Mouse (Mus musculus) CH12.LX (cell line): ENCODE data around the gene Olfr1362.

Experiments
- CTCF ChIP-seq, 2 experiments: IDR thresholded peaks in 1 of 2; conservative IDR thresholded peaks in 1 of 2; 2 replicates each; pipeline ENCODE4 v1.5.1; 2011 to 2012; ENCODE audit warnings: low read depth in 2 of 2, low read length in 2 of 2, improper control_type of control experiment in 1 of 2, inconsistent platforms in 1 of 2, mild to moderate bottlenecking in 1 of 2, moderate library complexity in 1 of 2
- GABPA ChIP-seq: IDR thresholded peaks from 2 replicates; pipeline ENCODE4 v1.6.1; 2012; ENCODE audit warnings: low read depth, low read length, improper control_type of control experiment, inconsistent platforms; ENCODE audit not compliant: insufficient replicate concordance
- JUN ChIP-seq: IDR thresholded peaks from 2 replicates; pipeline ENCODE4 v1.6.1; 2011; ENCODE audit warnings: low read depth, mild to moderate bottlenecking, low read length, improper control_type of control experiment, moderate library complexity; ENCODE audit not compliant: insufficient read depth
- MYC ChIP-seq: IDR thresholded peaks from 2 replicates; pipeline ENCODE4 v1.6.1; 2011; ENCODE audit warnings: low read depth, mild to moderate bottlenecking, improper control_type of control experiment, low read length
- NELFE ChIP-seq: IDR thresholded peaks from 2 replicates; pipeline ENCODE4 v1.6.1; 2011; ENCODE audit warnings: low read depth, low read length, improper control_type of control experiment
- POLR2A ChIP-seq: IDR thresholded peaks from 2 replicates; pipeline ENCODE4 v1.6.1; 2011; ENCODE audit warnings: low read depth, mild to moderate bottlenecking, improper control_type of control experiment, low read length
- ZC3H11A ChIP-seq: IDR thresholded peaks from 2 replicates; pipeline ENCODE4 v1.6.1; 2012; ENCODE audit warnings: low read depth, mild to moderate bottlenecking, inconsistent platforms, low read length, improper control_type of control experiment
- ZMIZ1 ChIP-seq: IDR thresholded peaks from 2 replicates; pipeline ENCODE4 v1.6.1; 2012; ENCODE audit warnings: low read depth, mild to moderate bottlenecking, inconsistent platforms, low read length, improper control_type of control experiment

- no peak for TF ChIP-seq NELFE
- TF ChIP-seq JUN = no peak
- TF ChIP-seq GABPA = no peak
- no peak for TF ChIP-seq CTCF (conservative IDR thresholded peaks at IDR 0.05 in 1 of 2, IDR thresholded peaks at IDR 0.05 in 1 of 2; ENCODE audit: low read depth in 2 of 2, low read length in 2 of 2)
- TF ChIP-seq POLR2A = no peak
- no peak for TF ChIP-seq MYC
- TF ChIP-seq ZC3H11A = no peak
- no peak for TF ChIP-seq ZMIZ1
Observed at GRCm38 (mm10) chr13:21642418-21642817, 28.6 kb upstream of the Olfr1362 start, which contains the start of gene Olfr11.
